In genomic region chr1:165691516-165691915, GRCm38 (mm10) we compare ENCODE assay signal across 8 mouse cellular contexts. TPM values are rescaled to one million over a fixed set of nuclear protein-coding genes. Genes with fewer than 3 reads are reported as not detected.
DNase-seq lines count a peak whose midpoint lies in the region; ATAC-seq lines count a peak whose summit lies in the region.

No protein-coding gene starts in this region.

- H3K4me3 ChIP-seq in hindbrain, embryonic 15.5 days = no peak overlapping the region
- H3K4me3 ChIP-seq in liver, embryonic 16.5 days (ENCODE audit: low read depth, low read length) = no peak overlapping the region
- H3K4me3 ChIP-seq in stomach, embryonic 15.5 days (replicated peaks) = no peak overlapping the region
- no peak overlapping the region for H3K4me3 ChIP-seq in midbrain, embryonic 14.5 days (replicated peaks; ENCODE audit: low read depth, low read length)

- no peaks in the 10 kb centered on the region for H3K9me3 ChIP-seq in hindbrain, embryonic 15.5 days
- H3K9me3 ChIP-seq in liver, embryonic 16.5 days (replicated peaks; ENCODE audit: control insufficient read depth, low read length) = no peaks in the 10 kb centered on the region
- H3K9me3 ChIP-seq in stomach, embryonic 15.5 days = no peaks in the 10 kb centered on the region
- H3K9me3 ChIP-seq in midbrain, embryonic 14.5 days (ENCODE audit: control insufficient read depth, low read length) = no peaks in the 10 kb centered on the region

- 0 out of 2 replicates have a peak, but pooled peaks cover 6% of the 10 kb centered on the region for H3K4me1 ChIP-seq in hindbrain, embryonic 15.5 days (replicated peaks)
- peaks cover 3% of the 10 kb centered on the region; the same call in 1 of the 2 replicates for H3K4me1 ChIP-seq in liver, embryonic 16.5 days (ENCODE audit: control insufficient read depth, low read depth, low read length)
- H3K4me1 ChIP-seq in stomach, embryonic 15.5 days = peaks cover 29% of the 10 kb centered on the region
- no peaks in the 10 kb centered on the region for H3K4me1 ChIP-seq in midbrain, embryonic 14.5 days (ENCODE audit: control insufficient read depth, insufficient read depth, low read length)

- no peak overlapping the region for H3K9ac ChIP-seq in hindbrain, embryonic 15.5 days
- H3K9ac ChIP-seq in liver, embryonic 16.5 days (ENCODE audit: low read depth, low read length) = no peak overlapping the region
- no peak overlapping the region for H3K9ac ChIP-seq in stomach, embryonic 15.5 days
- H3K9ac ChIP-seq in midbrain, embryonic 14.5 days (replicated peaks; ENCODE audit: low read length) = no peak overlapping the region

- no peak overlapping the region for H3K27ac ChIP-seq in hindbrain, embryonic 15.5 days (replicated peaks)
- H3K27ac ChIP-seq in liver, embryonic 16.5 days (ENCODE audit: low read length) = no peak overlapping the region
- no peak overlapping the region for H3K27ac ChIP-seq in stomach, embryonic 15.5 days
- H3K27ac ChIP-seq in midbrain, embryonic 14.5 days (replicated peaks; ENCODE audit: low read depth, low read length) = no peak overlapping the region

- H3K27me3 ChIP-seq in hindbrain, embryonic 15.5 days = no peaks in the 10 kb centered on the region
- H3K27me3 ChIP-seq in liver, embryonic 16.5 days (ENCODE audit: control insufficient read depth, insufficient read depth, low read depth, low read length) = no peaks in the 10 kb centered on the region
- no peaks in the 10 kb centered on the region for H3K27me3 ChIP-seq in stomach, embryonic 15.5 days (replicated peaks)
- no peaks in the 10 kb centered on the region for H3K27me3 ChIP-seq in midbrain, embryonic 14.5 days (ENCODE audit: control insufficient read depth, insufficient read depth, low read length)

- intact Hi-C loops in left cerebral cortex, postnatal 25 days (cut with DNase I) = no loop called here

- 0 out of 2 replicates have a peak, but pooled peaks have one; percentile 20 for ATAC-seq in hindbrain, embryonic 15.5 days (ENCODE audit: low FRiP score, low read depth)
- ATAC-seq in liver, embryonic 16.5 days (ENCODE audit: low read depth) = peak; percentile 69
- ATAC-seq in stomach, embryonic 15.5 days (ENCODE audit: insufficient read depth, low FRiP score, low read depth) = peak; percentile 52
- no peak for ATAC-seq in midbrain, embryonic 14.5 days (ENCODE audit: low FRiP score, low TSS enrichment)

- no peak overlapping the region for H3K4me2 ChIP-seq in hindbrain, embryonic 15.5 days
- no peak overlapping the region for H3K4me2 ChIP-seq in liver, embryonic 16.5 days (ENCODE audit: low read depth, low read length)
- no peak overlapping the region for H3K4me2 ChIP-seq in stomach, embryonic 15.5 days
- no peak overlapping the region for H3K4me2 ChIP-seq in midbrain, embryonic 14.5 days (ENCODE audit: low read length)

- no peaks in the 10 kb centered on the region for H3K36me3 ChIP-seq in hindbrain, embryonic 15.5 days
- no peaks in the 10 kb centered on the region for H3K36me3 ChIP-seq in liver, embryonic 16.5 days (ENCODE audit: control insufficient read depth, insufficient read depth)
- no peaks in the 10 kb centered on the region for H3K36me3 ChIP-seq in stomach, embryonic 15.5 days
- H3K36me3 ChIP-seq in midbrain, embryonic 14.5 days (ENCODE audit: control insufficient read depth, insufficient read depth, low read length) = no peaks in the 10 kb centered on the region

- WGBS in hindbrain, embryonic 15.5 days = 28% methylated on average over 3 of the region's 3 CpGs
- 13% methylated on average over 3 of the region's 3 CpGs for WGBS in liver, embryonic 16.5 days (ENCODE audit: insufficient replicate concordance)
- 20% methylated on average over 3 of the region's 3 CpGs for WGBS in stomach, embryonic 15.5 days
- WGBS in midbrain, embryonic 14.5 days = 52% methylated on average over 3 of the region's 3 CpGs

- peak; percentile 63 for DNase-seq in CD4-positive, CD25-positive, alpha-beta regulatory T cell, adult 2 months (ENCODE audit: low read depth, low spot score)
- peak; percentile 83 for DNase-seq in T-cell, adult 2 months (ENCODE audit: low spot score)
- DNase-seq in left cerebral cortex, postnatal 25 days (ENCODE audit: low spot score in 2 of 2) = no peak
- no peak for DNase-seq in midbrain, embryonic 14.5 days
- no peak for DNase-seq in left cerebral cortex, adult 9 months (ENCODE audit: low spot score in 2 of 2)

RNA-seq across cellular contexts. Expression of gene Rcsd1, which starts 18.0 kb away (rescaled TPM):
- polyA plus RNA-seq in hindbrain, embryonic 15.5 days (2015; fragmentation: Nextera tagmentation; extraction: Ambion mirVana) = 9.9 and 10.5 TPM in 2 replicates
- 12.1 and 12.8 TPM in 2 replicates for polyA plus RNA-seq in liver, embryonic 16.5 days (2015; fragmentation: Nextera tagmentation; extraction: Ambion mirVana)
- polyA plus RNA-seq in stomach, embryonic 15.5 days (2015; fragmentation: Nextera tagmentation; extraction: Ambion mirVana) = 42.4 and 43.1 TPM in 2 replicates
- total RNA-seq in left cerebral cortex, postnatal 25 days (2021) = 1 to 10 TPM; 4.9 to 6.0 TPM
- 2.5 and 4.7 TPM in 2 replicates for polyA plus RNA-seq in midbrain, embryonic 14.5 days (2014; fragmentation: Nextera tagmentation; extraction: Ambion mirVana)

RNA-seq across cellular contexts. Expression of gene Mpzl1, which starts 57.2 kb away (rescaled TPM):
- 156 TPM in 2 replicates for polyA plus RNA-seq in hindbrain, embryonic 15.5 days (2015; fragmentation: Nextera tagmentation; extraction: Ambion mirVana)
- polyA plus RNA-seq in liver, embryonic 16.5 days (2015; fragmentation: Nextera tagmentation; extraction: Ambion mirVana) = 21.9 and 23.9 TPM in 2 replicates
- 159 and 164 TPM in 2 replicates for polyA plus RNA-seq in stomach, embryonic 15.5 days (2015; fragmentation: Nextera tagmentation; extraction: Ambion mirVana)
- 10 to 100 TPM; 34.2 to 36.6 TPM for total RNA-seq in left cerebral cortex, postnatal 25 days (2021)
- polyA plus RNA-seq in midbrain, embryonic 14.5 days (2014; fragmentation: Nextera tagmentation; extraction: Ambion mirVana) = 138 and 159 TPM in 2 replicates

Comparison
In these comparisons a context has a peak if more than half of its experiments do, and no peak if none do; other contexts are left out.
1. DNase-seq: peak in CD4-positive, CD25-positive, alpha-beta regulatory T cell, adult 2 months (single experiment) and T-cell, adult 2 months (single experiment); none in left cerebral cortex, postnatal 25 days (0 of 2), midbrain, embryonic 14.5 days (single experiment) and left cerebral cortex, adult 9 months (0 of 2).